In genomic region chr4:109218008-109218407, GRCm38 (mm10) we compare ENCODE assay signal across 27 mouse cellular contexts. TPM values are rescaled to one million over a fixed set of nuclear protein-coding genes. Genes with fewer than 3 reads are reported as not detected.
"Had no signal": no experiment of that assay in that cellular context is flagged by ENCODE, and none has a peak within 500 bp of the region (broad histone marks: within the 10 kb centered on the region; RNA-seq: fewer than 3 reads in every experiment).

No protein-coding gene starts in this region.

- H3K27ac ChIP-seq: heart, adult 2 months; heart, embryonic 13.5 days; heart, embryonic 15.5 days; hindbrain, embryonic 13.5 days; hindbrain, embryonic 15.5 days; hindbrain, postnatal 0 days; layer of hippocampus, adult 2 months; left cerebral cortex, adult 2 months; limb, embryonic 10.5 days; limb, embryonic 12.5 days; liver, embryonic 13.5 days; liver, embryonic 15.5 days had no signal

- H3K4me2 ChIP-seq: heart, embryonic 11.5 days; heart, embryonic 13.5 days; heart, embryonic 15.5 days; hindbrain, embryonic 13.5 days; hindbrain, embryonic 15.5 days; limb, embryonic 12.5 days; liver, embryonic 11.5 days; liver, embryonic 13.5 days; liver, embryonic 15.5 days had no signal

- ATAC-seq: hindbrain, postnatal 0 days; intestine, embryonic 16.5 days had no signal

- H3K27me3 ChIP-seq: heart, embryonic 13.5 days; heart, embryonic 15.5 days; hindbrain, embryonic 13.5 days; hindbrain, embryonic 15.5 days; limb, embryonic 12.5 days; liver, embryonic 13.5 days; liver, embryonic 15.5 days had no signal

- H3K9ac ChIP-seq: heart, embryonic 13.5 days; heart, embryonic 15.5 days; hindbrain, embryonic 13.5 days; hindbrain, embryonic 15.5 days; limb, embryonic 12.5 days; liver, embryonic 13.5 days; liver, embryonic 15.5 days had no signal

- H3K4me1 ChIP-seq: heart, embryonic 15.5 days; hindbrain, embryonic 13.5 days; hindbrain, embryonic 15.5 days; limb, embryonic 12.5 days; liver, embryonic 13.5 days; liver, embryonic 15.5 days had no signal

- H3K36me3 ChIP-seq: heart, embryonic 13.5 days; heart, embryonic 15.5 days; hindbrain, embryonic 13.5 days; hindbrain, embryonic 15.5 days; limb, embryonic 10.5 days; limb, embryonic 12.5 days; liver, embryonic 13.5 days; liver, embryonic 15.5 days had no signal

- DNase-seq: gastrocnemius, postnatal 14 days; gastrocnemius, postnatal 36 days; heart, adult 11 months; heart, adult 2 months; heart, postnatal 14 days; heart, postnatal 36 days; kidney, adult 11 months; kidney, adult 8-10 months; kidney, postnatal 10 days; kidney, postnatal 36 days; liver; liver, embryonic 13.5 days had no signal

- H3K4me3 ChIP-seq: heart, adult 2 months; heart, embryonic 13.5 days; heart, embryonic 15.5 days; hindbrain, embryonic 13.5 days; hindbrain, embryonic 15.5 days; layer of hippocampus, adult 2 months; left cerebral cortex, adult 2 months; limb, embryonic 10.5 days; limb, embryonic 12.5 days; liver, embryonic 13.5 days; liver, embryonic 15.5 days had no signal

- H3K9me3 ChIP-seq: heart, embryonic 13.5 days; heart, embryonic 15.5 days; hindbrain, embryonic 13.5 days; hindbrain, embryonic 15.5 days; limb, embryonic 10.5 days; limb, embryonic 12.5 days; liver, embryonic 13.5 days; liver, embryonic 15.5 days had no signal

RNA-seq across cellular contexts. Expression of gene Calr4, which starts 16.3 kb away (rescaled TPM):
- polyA plus RNA-seq: heart, adult 2 months; heart, postnatal 0 days; large intestine, adult 2 months; limb, embryonic 10.5 days; limb, embryonic 12.5 days; liver, embryonic 13.5 days; liver, embryonic 15.5 days had no signal
